Mouse (Mus musculus) megakaryocyte-erythroid progenitor cell, adult 5-6 weeks (primary cell): ENCODE measurements around the gene Grem2. TPM values are rescaled to one million over a fixed set of nuclear protein-coding genes. Genes with fewer than 3 reads are reported as not detected.

Experiments
- ATAC-seq: replicated peaks from 2 replicates; pipeline ENCODE4 v1.8.0; 2016; ENCODE audit warnings: mild to moderate bottlenecking, inconsistent platforms; ENCODE audit not compliant: severe bottlenecking, poor library complexity, low FRiP score, low TSS enrichment
- total RNA-seq, 2 experiments: library from RNA; stranded (forward) in 1 of 2; stranded (reverse) in 1 of 2; fragments of 200-1000, 215-1000 nt in 1 of 2; fragments of >200 nt in 1 of 2; fragmentation: Nextera tagmentation in 1 of 2; gene quantifications; 2 replicates each; pipeline ENCODE4 v1.2.3; 2014 to 2017

Gene Grem2
- total RNA-seq (2014; fragmentation: Nextera tagmentation) (not detected in 2 replicates), total RNA-seq (2017) (not detected in 2 replicates)

- ATAC-seq = no peak
Measured at GRCm38 (mm10) chr1:174921298-174921955, at the start of gene Grem2. Gene Grem2 (minus strand): TSS chr1:174921819.

GRCm38 (mm10) chr1:174959837-174960236 lies 38.2 kb upstream of the Grem2 start:
- no peak for ATAC-seq

- no peak for ATAC-seq
Measured at GRCm38 (mm10) chr1:174931003-174931619, 9.5 kb upstream of the Grem2 start.

GRCm38 (mm10) chr1:174929459-174930181 lies 8.0 kb upstream of the Grem2 start:
- no peak for ATAC-seq

- no peak for ATAC-seq
Measured at GRCm38 (mm10) chr1:174918949-174919348, 2.7 kb downstream of the Grem2 start.

- no peak for ATAC-seq
Measured at GRCm38 (mm10) chr1:174918236-174918870, 3.3 kb downstream of the Grem2 start.

GRCm38 (mm10) chr1:174909834-174910233 lies 11.8 kb downstream of the Grem2 start:
- ATAC-seq = no peak

- no peak for ATAC-seq
Measured at GRCm38 (mm10) chr1:174908232-174908631, 13.4 kb downstream of the Grem2 start.

GRCm38 (mm10) chr1:174907637-174908036 lies 14.0 kb downstream of the Grem2 start:
- ATAC-seq = no peak

GRCm38 (mm10) chr1:174902755-174903154 lies 18.9 kb downstream of the Grem2 start:
- ATAC-seq = no peak

- ATAC-seq = no peak
Measured at GRCm38 (mm10) chr1:174892471-174892870, 29.1 kb downstream of the Grem2 start.

GRCm38 (mm10) chr1:174888684-174889405 lies 32.8 kb downstream of the Grem2 start:
- no peak for ATAC-seq

GRCm38 (mm10) chr1:174888073-174888472 lies 33.5 kb downstream of the Grem2 start:
- no peak for ATAC-seq

GRCm38 (mm10) chr1:174882496-174882895 lies 39.1 kb downstream of the Grem2 start:
- no peak for ATAC-seq

- no peak for ATAC-seq
Measured at GRCm38 (mm10) chr1:174875173-174875572, 46.4 kb downstream of the Grem2 start.

GRCm38 (mm10) chr1:174860407-174861118 lies 61.1 kb downstream of the Grem2 start:
- no peak for ATAC-seq

- ATAC-seq = no peak
Measured at GRCm38 (mm10) chr1:174856188-174856587, 65.4 kb downstream of the Grem2 start.

- no peak for ATAC-seq
Measured at GRCm38 (mm10) chr1:174844786-174845185, 76.8 kb downstream of the Grem2 start.

GRCm38 (mm10) chr1:174836861-174837260 lies 84.8 kb downstream of the Grem2 start:
- no peak for ATAC-seq
